Mouse (Mus musculus): Measurements from ENCODE around the gene Chrna3.

DNA sequence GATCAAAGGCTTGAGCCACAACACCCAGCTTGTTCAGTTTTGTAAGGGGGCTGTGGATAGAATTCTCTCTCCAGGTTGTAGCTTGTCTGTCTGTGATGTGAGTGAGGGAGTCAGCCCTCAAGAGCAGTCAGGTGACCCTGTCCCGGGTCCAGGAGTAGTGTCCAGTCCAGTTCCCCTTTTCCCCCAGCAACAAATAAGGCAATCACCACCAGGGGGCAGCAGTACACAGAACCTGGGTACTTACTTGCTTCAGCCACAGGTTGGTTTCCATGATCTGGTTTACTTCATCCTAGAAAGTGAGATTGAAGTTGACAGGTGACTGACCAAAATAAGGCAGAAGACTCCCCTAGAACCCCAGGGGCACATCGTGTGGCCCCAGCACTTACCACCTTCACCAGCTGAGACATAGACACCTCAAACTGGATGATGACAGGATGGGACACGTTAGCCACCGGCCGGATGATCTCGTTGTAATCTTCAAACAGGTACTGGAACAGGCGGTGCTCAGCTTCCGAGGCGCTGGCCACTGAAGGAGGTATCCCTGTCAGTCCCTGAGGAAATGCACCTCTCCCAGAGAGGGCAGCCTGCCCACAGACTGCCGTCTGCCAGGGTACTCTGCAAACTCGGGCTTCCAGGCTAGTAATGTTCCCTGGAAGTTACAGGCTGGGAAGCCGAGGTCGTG lies 2.3 kb downstream of the Chrna3 start:
- TF ChIP-seq MAX (IDR thresholded peaks at IDR 0.05; ENCODE audit: low read depth): no peak
- no peak for TF ChIP-seq TCF3 (IDR thresholded peaks at IDR 0.05; ENCODE audit: insufficient read length, low read depth)
- TF ChIP-seq REST (IDR thresholded peaks at IDR 0.05; ENCODE audit: insufficient read depth, insufficient read length): no peak
- TF ChIP-seq POLR2A (IDR thresholded peaks at IDR 0.05; ENCODE audit: insufficient read length, low read depth): no peak
- no peak for TF ChIP-seq MYOG (IDR thresholded peaks at IDR 0.05; ENCODE audit: control insufficient read depth in 1 of 3, insufficient read depth in 1 of 3, insufficient read length in 2 of 3, low read depth in 2 of 3)
- no peak for TF ChIP-seq POLR2AphosphoS2 (IDR thresholded peaks at IDR 0.05; ENCODE audit: insufficient read length, low read depth)

Measured in myocyte (in vitro differentiated cells).